Mouse (Mus musculus): ENCODE results near the gene Lingo3.

GRCm38 (mm10) chr10:80870993-80871392 is 27.2 kb upstream of the Lingo3 start:
- no peak for TF ChIP-seq CTCF (IDR thresholded peaks at IDR 0.05; ENCODE audit: extremely low read depth, insufficient read depth, low read length)
- no peak for TF ChIP-seq POLR2A (IDR thresholded peaks at IDR 0.05; ENCODE audit: extremely low read depth, insufficient read depth, low read length)

Data from cortical plate, adult 2 months (tissue).